Mouse (Mus musculus) stomach, postnatal 0 days (tissue): ENCODE data around the gene Prkce.
A peak's percentile ranks its signal among the peaks of the same experiment; 100 is the strongest.

Experiments used
- CTCF ChIP-seq: IDR thresholded peaks from 2 replicates; pipeline ENCODE4 v1.5.1; 2016; ENCODE audit warnings: antibody characterized with exemption, low read depth, mild to moderate bottlenecking, moderate library complexity
- EP300 ChIP-seq: optimal IDR thresholded peaks from 2 replicates; pipeline ENCODE3; 2016; ENCODE audit warnings: antibody characterized with exemption

DNA sequence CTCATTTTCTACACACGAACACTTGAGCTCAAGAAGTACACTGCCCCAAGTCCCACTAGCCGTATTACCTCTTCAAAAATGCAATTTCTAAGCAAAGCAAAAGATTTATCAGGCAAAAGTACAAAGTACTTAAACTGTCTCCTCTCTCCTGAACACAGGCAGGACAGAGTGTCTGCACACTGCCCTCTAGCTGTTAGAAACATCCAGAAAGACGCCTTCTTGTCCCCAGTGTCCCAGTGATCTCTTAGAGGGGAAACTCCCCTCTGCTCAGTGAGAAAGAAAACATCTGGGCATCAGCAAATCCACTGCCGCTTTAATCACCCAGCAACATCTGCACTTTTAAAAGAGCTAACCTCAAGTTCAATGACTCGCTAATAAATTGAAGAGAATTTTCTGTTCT is 35.1 kb upstream of the Prkce start:
- peak; percentile 67 for TF ChIP-seq CTCF
- no peak for TF ChIP-seq EP300
